Mouse (Mus musculus): ENCODE data around the gene Dnah2. TPM values are rescaled to one million over a fixed set of nuclear protein-coding genes. Genes with fewer than 3 reads are reported as not detected.
A peak's percentile ranks its signal among the peaks of the same experiment; 100 is the strongest.

Gene Dnah2
- polyA plus RNA-seq, 1 experiment from 2014 or later: 1.9 TPM

DNA sequence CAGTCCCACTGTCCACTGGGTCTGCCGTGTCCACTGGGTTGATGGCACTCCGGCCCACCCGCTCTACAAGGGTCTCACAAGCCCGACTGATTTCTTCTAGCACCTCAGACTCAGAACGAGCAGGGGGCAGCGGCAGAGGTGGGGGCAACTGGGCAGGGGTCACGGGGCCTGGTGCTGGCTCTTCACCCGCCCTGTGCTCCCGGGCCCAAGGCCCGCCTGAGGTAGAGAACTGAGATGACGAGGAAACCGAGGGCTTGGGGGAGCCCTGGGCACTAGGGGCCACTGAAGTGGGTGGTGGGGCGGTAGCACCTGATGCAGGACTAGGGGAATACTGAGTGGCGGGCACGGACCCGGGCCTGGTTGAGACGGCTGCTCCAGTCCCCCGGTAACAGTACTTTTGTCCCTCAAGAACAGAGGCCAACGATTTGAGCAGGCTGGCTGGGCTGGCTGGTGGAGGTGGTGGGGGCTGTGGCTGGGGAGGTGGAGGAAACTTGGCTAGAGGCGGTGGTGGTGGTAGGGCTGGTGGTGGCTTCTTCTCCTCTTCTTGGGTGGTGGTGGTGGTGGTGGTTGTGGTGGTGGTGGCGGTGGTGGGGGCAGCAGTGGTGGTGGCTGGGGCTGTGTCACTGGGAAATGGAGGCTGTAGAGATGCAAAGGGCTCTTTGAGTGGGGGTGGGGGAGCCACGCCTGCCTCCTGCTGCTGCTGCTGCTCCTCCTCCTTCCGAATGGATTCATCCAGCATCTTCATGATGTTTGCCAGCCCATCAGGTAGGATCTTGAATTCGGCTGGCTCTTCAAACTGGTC lies 144.1 kb downstream of the Dnah2 start:
- Histone ChIP-seq H3K27ac (no peak overlapping the region), H3K4me1 (peaks cover 25% of the 10 kb centered on the region), H3K27me3 (replicated peaks) (peaks cover 12% of the 10 kb centered on the region), H3K4me2 (replicated peaks) (no peak overlapping the region), H3K4me3 (no peak overlapping the region), H3K9ac (no peak overlapping the region), H3K36me3 (peaks cover 84% of the 10 kb centered on the region), H3K9me3 (no peaks in the 10 kb centered on the region)
- ATAC-seq (ENCODE audit: low FRiP score, low read depth): no peak
- 91% methylated on average over 24 of the region's 24 CpGs for WGBS

DNA sequence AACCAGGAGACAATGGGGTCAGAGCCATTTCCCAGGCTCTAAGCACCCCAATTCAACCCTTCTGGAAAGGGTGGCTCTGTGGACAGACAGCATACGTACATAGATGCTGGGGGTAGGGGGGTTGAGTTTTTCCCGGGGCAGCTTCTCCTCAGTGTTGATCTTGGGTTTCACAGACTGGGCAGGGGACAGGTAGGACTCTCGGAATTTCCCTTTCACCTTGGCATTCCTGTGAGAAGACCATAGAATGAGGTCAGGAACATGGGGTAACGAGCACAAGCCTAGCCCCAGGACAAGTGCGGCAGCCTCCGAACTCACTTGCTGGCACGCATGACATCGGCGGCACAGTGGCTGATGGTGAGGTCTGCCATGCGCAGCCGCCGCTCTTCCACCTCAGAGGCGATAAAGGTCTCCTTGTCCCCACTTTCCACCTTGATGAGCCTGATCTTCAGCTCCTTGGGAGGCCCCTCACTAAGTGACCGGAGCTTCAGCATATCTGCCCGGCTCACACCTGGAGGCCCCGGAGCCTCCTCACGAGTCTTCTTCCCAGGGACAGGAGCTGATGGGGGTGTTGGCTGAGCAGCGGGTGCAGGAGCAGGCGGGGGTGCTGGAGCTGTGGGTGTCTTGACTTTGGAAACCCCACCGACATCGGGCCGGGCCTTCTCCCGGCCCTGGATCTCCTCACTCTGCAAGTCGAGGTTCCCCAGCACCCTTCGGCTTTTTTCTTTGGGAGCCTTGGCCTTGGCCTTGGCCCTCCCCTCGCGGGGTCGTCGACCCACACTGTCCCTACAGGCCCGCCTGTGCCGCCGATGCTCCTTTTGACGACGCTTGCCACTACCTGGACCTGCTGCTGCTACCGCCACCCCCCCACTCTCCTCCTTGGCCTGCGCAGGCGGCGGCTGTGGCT lies 145.0 kb downstream of the Dnah2 start:
- Histone ChIP-seq H3K36me3 (peaks cover 90% of the 10 kb centered on the region), H3K27ac (no peak overlapping the region), H3K4me3 (no peak overlapping the region), H3K4me2 (replicated peaks) (no peak overlapping the region), H3K4me1 (peaks cover 24% of the 10 kb centered on the region), H3K9me3 (no peaks in the 10 kb centered on the region), H3K9ac (no peak overlapping the region), H3K27me3 (replicated peaks) (peaks cover 15% of the 10 kb centered on the region)
- 92% methylated on average over 36 of the region's 38 CpGs for WGBS
- ATAC-seq (ENCODE audit: low FRiP score, low read depth): no peak

DNA sequence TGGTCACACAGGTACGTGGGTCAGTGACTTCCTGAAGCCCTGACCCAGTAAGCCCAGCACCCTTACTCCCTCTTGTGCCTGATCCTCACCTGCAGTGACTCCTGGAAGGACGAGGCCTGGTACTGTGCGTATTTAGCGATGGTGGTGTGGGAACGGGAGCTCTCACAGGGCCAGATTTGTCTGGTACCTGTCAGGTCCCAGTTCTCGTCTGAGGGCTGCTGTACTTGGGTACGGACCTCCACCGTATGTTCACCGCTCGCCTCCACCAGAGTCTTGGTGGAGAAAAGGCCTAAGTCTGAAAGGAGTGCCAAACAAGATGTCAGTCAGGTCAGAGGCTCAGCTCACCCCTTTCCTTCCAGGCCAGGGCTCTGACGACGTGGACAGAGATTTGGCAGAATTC lies 146.9 kb downstream of the Dnah2 start:
- no peak overlapping the region for H3K9ac ChIP-seq
- H3K4me2 ChIP-seq (replicated peaks): no peak overlapping the region
- H3K27me3 ChIP-seq (replicated peaks): peaks cover 17% of the 10 kb centered on the region
- no peak overlapping the region for H3K27ac ChIP-seq
- no peak overlapping the region for H3K4me3 ChIP-seq
- no peaks in the 10 kb centered on the region for H3K9me3 ChIP-seq
- H3K36me3 ChIP-seq: peaks cover 81% of the 10 kb centered on the region
- H3K4me1 ChIP-seq: peaks cover 28% of the 10 kb centered on the region
- WGBS: 86% methylated on average over 12 of the region's 12 CpGs
- ATAC-seq (ENCODE audit: low FRiP score, low read depth): 0 out of 2 replicates have a peak, but pooled peaks have one; percentile 2

DNA sequence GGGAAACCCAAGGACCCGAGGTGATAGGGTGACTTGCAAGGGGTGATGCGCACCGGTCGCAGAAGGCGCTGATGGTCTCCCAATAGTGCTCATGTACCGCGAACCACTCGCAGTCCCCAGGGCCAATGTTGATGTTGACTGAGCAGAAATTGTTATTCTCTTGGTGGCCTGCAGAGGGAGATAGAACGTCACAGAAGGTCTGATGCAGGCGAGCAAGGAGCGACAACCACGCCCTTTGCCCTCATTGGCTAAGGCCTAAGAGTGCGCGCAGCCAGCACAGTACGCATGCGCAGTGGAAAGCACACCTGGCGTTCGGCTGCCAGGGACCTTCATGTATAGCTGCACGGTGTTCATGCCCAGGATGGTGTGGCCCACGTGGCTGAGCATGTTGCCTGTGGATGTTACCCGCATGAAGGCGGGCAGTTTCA lies 147.7 kb downstream of the Dnah2 start:
- H3K4me1 ChIP-seq: peaks cover 35% of the 10 kb centered on the region
- H3K36me3 ChIP-seq: peaks cover 73% of the 10 kb centered on the region
- ATAC-seq (ENCODE audit: low FRiP score, low read depth): peak; percentile 70
- no peak overlapping the region for H3K4me3 ChIP-seq
- peaks cover 17% of the 10 kb centered on the region for H3K27me3 ChIP-seq (replicated peaks)
- H3K4me2 ChIP-seq (replicated peaks): 0 out of 2 replicates have a peak overlapping the region, but pooled peaks have one; percentile 16
- no peak overlapping the region for H3K9ac ChIP-seq
- no peak overlapping the region for H3K27ac ChIP-seq
- WGBS: 18% methylated on average over 22 of the region's 22 CpGs
- H3K9me3 ChIP-seq: no peaks in the 10 kb centered on the region

DNA sequence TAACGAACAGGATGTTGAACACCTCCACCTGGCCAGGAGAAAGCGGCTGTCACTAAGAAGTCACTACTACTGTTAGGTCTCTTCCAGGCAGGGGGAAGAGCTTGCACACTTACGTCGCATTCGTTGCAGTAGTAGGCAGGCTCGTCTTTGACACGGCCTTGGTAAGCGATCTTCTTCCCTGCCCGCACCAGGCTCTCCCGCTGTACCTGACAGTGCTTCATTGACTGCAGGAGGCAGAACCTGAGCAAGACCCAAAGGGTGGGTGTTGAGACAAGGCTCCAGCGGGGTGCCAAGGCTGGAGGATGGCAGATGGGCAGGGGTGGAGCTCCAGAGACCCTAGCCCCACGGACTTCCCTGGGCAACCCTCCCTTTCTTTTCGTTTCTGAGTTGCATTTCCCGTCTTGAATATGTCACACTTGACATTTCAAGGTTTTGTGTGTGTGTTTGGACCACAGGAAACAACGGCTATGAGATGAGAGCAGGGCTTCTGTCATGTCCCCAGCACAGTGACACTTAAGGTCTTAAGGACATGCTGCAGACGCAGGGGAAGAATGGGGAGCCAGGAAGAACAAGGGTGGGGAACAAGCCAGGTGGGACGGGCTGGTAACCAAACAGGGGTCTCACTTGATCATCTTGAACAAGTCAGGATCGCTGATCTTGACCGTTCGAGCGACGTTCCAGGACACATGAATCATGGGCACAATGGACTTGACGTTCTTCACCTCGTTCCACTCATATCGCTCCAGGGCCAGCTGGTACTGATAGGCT lies 148.6 kb downstream of the Dnah2 start:
- Histone ChIP-seq H3K27ac (no peak overlapping the region), H3K4me1 (peaks cover 38% of the 10 kb centered on the region), H3K4me2 (replicated peaks) (peak overlapping the region; percentile 40), H3K36me3 (peaks cover 63% of the 10 kb centered on the region), H3K9ac (0 out of 2 replicates have a peak overlapping the region, but pooled peaks have one; percentile 5), H3K9me3 (no peaks in the 10 kb centered on the region), H3K4me3 (peak overlapping the region; percentile 14; the same call in 1 of the 2 replicates), H3K27me3 (replicated peaks) (peaks cover 17% of the 10 kb centered on the region)
- WGBS: 75% methylated on average over 25 of the region's 25 CpGs
- no peak for ATAC-seq (ENCODE audit: low FRiP score, low read depth)

DNA sequence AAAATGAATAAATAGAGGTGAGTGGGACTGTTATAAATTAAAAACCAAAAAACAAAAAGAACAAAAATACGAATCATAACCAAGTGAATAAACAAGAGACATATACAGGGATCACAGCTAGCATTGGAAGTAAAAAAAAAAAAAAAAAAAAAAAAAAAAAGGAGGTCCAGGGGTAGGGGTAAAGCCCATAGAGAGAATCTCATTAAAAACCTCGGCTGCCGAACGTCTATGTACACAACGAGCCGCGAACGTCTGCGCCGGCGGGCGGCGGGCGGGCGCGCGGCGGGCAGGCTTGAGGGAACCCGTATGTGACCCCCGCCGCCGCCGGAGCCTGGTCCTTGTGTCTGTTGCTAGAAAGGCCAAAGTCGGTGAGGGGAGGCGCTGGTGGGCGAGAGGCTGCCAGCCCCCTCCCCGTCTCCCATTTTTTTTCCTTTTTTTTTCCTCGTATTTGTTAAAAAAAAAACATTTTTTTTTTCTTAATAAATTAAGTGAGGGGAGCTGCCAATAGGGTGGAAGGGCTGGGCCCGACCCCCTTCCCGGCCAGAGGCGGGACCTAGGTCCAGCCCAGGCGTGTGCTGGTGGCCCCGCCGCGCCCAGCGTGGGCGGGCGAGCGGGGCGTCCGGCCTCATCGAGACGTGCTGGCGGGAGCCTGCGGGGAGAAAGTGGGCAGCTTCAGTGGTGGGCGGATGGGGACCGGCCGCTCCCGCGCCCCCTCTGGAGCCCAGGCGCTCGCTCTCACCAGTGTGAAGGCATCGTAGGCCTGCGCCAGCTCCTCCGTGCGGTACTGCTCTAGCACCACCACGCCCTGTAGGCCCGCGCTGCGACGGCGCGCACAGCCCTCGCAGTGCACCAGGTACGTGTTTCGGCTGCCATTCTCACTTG lies 149.5 kb downstream of the Dnah2 start:
- H3K4me1 ChIP-seq: peaks cover 38% of the 10 kb centered on the region
- H3K27ac ChIP-seq: no peak overlapping the region
- peaks cover 17% of the 10 kb centered on the region for H3K27me3 ChIP-seq (replicated peaks)
- no peak for ATAC-seq (ENCODE audit: low FRiP score, low read depth)
- no peaks in the 10 kb centered on the region for H3K9me3 ChIP-seq
- H3K9ac ChIP-seq: 0 out of 2 replicates have a peak overlapping the region, but pooled peaks have one; percentile 26
- peak overlapping the region; percentile 40 for H3K4me2 ChIP-seq (replicated peaks)
- H3K4me3 ChIP-seq: peak overlapping the region; percentile 14; the same call in 1 of the 2 replicates
- 15% methylated on average over 66 of the region's 66 CpGs for WGBS
- peaks cover 55% of the 10 kb centered on the region for H3K36me3 ChIP-seq

DNA sequence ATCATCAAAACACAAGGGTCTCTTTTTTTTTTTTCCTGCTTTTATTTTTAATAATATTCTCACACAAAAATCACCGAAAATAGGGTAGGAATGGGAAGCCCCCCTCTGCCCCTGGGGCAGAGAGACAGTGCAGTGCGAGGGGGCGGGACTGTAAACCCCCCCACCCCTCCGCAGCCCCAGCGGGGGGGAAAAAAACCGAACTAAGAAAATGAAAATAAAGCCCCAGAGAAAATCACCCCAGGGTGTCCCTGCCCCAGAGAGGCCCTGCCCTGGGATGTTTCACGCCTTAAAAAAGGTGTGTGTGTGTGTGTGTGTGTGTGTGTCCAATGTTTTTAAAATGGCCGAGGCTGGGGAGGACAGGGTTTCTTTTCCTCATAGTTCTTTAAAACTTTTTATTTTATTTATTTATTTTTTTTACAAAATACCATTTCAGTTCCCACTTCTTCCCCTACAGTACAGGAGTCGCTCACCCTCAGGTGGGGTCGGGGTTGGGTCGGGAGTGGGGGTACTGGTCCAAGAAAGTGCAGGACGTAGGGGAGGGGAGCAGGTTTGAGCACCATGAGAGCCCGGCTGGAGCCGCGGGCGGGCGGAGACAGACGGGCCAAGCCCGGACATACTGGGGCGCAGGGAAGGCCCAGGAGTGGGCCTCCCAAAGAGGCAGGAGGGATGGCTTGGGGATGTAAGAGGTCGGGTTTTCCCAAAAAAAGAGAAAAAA lies 150.3 kb downstream of the Dnah2 start:
- Histone ChIP-seq H3K36me3 (peaks cover 47% of the 10 kb centered on the region), H3K9me3 (no peaks in the 10 kb centered on the region), H3K4me1 (peaks cover 42% of the 10 kb centered on the region), H3K27ac (no peak overlapping the region), H3K27me3 (replicated peaks) (peaks cover 17% of the 10 kb centered on the region), H3K9ac (peak overlapping the region; percentile 38; the same call in 1 of the 2 replicates), H3K4me3 (no peak overlapping the region), H3K4me2 (replicated peaks) (peak overlapping the region; percentile 79)
- no peak for ATAC-seq (ENCODE audit: low FRiP score, low read depth)
- WGBS: 14% methylated on average over 21 of the region's 21 CpGs

DNA sequence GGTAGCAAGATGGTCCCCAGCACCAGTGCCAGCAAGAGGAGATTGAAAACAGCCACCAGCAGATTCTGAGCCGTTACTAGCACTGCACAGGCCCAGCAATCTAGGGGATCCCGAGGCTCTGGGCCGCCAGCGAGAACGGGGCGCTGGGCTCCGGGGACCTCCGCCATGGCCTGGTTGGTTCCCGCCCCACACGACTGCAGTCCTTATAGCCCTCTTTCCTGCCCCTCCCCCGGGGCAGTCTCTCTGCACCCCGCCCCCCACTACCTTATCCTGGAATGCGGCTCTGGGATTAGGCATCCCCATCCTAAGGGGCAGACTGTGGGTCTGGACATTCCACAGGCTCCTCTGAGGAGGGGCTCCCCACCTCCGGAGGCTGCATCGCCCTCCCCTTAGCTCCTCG lies 150.9 kb downstream of the Dnah2 start, which contains the start of gene Tmem88:
Gene Tmem88 (minus strand): TSS at position 176 of the 400 bp plus-strand sequence.
- peaks cover 41% of the 10 kb centered on the region for H3K36me3 ChIP-seq
- peak within 1 kb of the TSS; percentile 7 for H3K4me3 ChIP-seq
- peaks cover 42% of the 10 kb centered on the region for H3K4me1 ChIP-seq
- no peaks in the 10 kb centered on the region for H3K9me3 ChIP-seq
- peak within 1 kb of the TSS; percentile 79 for H3K4me2 ChIP-seq (replicated peaks)
- ATAC-seq (ENCODE audit: low FRiP score, low read depth): no peak
- 9% methylated on average over 16 of the region's 16 CpGs for WGBS
- no peak within 1 kb of the TSS for H3K27ac ChIP-seq
- peaks cover 17% of the 10 kb centered on the region for H3K27me3 ChIP-seq (replicated peaks)
- peak within 1 kb of the TSS; percentile 82; the same call in 1 of the 2 replicates for H3K9ac ChIP-seq

DNA sequence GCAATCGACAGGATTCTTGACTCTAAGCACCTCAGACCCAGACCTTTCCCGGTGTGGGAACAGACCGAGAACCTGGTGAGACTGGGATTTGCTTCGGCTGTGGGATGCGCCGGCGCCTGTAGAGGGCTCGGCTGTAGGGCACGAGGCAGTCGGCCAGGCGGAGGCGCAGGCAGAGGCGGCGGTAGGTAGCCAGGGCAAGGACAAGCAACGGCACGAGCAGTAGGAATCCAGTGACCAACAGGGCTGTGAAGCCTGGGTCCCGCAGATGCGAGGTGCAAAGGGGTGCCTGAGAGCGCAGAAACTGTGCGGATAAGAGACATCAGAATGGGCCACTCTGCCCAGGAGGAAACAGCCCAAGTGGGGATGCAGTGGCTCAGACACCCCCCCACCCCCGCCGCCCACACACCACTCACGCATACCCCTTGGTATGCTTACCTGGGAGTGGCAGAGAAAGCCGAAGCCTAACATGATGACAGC lies 151.3 kb downstream of the Dnah2 start:
- WGBS: 14% methylated on average over 24 of the region's 24 CpGs
- Histone ChIP-seq H3K9me3 (no peaks in the 10 kb centered on the region), H3K4me3 (peak overlapping the region; percentile 7), H3K27me3 (replicated peaks) (peaks cover 17% of the 10 kb centered on the region), H3K4me1 (peaks cover 42% of the 10 kb centered on the region), H3K27ac (no peak overlapping the region), H3K4me2 (replicated peaks) (peak overlapping the region; percentile 79), H3K9ac (peak overlapping the region; percentile 38; the same call in 1 of the 2 replicates), H3K36me3 (peaks cover 37% of the 10 kb centered on the region)
- no peak for ATAC-seq (ENCODE audit: low FRiP score, low read depth)

DNA sequence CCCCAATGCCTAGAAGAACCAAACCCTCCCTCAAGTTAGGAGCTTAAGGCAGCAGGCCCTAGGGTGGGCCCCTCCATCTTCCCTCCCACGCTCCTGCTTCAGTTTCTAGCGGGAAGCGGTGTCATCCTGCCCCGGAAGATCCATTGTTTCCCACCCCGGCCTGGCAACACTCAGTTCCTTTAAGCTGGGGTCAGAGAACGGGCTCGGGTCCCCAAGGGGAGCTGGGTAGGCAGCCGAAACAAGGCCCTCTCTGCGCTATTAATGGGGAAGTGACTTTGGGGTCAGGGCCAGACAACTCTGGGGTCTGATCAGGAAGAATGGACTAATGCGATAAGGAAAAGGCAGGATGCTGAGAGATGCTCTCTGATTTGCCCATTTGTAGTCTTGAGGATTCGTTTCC lies 152.1 kb downstream of the Dnah2 start:
- Histone ChIP-seq H3K9ac (peak overlapping the region; percentile 82), H3K4me3 (peak overlapping the region; percentile 73; the same call in 1 of the 2 replicates), H3K9me3 (no peaks in the 10 kb centered on the region), H3K36me3 (peaks cover 32% of the 10 kb centered on the region), H3K4me1 (peaks cover 42% of the 10 kb centered on the region), H3K4me2 (replicated peaks) (peak overlapping the region; percentile 79), H3K27me3 (replicated peaks) (peaks cover 17% of the 10 kb centered on the region), H3K27ac (no peak overlapping the region)
- whole genome bisulfite sequencing: 26% methylated on average over 11 of the region's 11 CpGs
- no peak for ATAC-seq (ENCODE audit: low FRiP score, low read depth)

All from neural tube, embryonic 12.5 days (tissue).